Mouse (Mus musculus) lung, embryonic 14.5 days (tissue): Measurements from ENCODE around the gene Pole4. TPM values are rescaled to one million over a fixed set of nuclear protein-coding genes. Genes with fewer than 3 reads are reported as not detected.
"Not testable (repeated sequence)": the region's sequence is repeated elsewhere in the genome, so short reads cannot be mapped to it uniquely, and the experiment has no call there.

Experiments
- ATAC-seq: fragments of 200-750 bp; cut with Nextera tagmentation; 2 replicates; pipeline ENCODE4 v1.8.0; 2017; ENCODE audit warnings: mild to moderate bottlenecking, moderate TSS enrichment, moderate library complexity; ENCODE audit not compliant: insufficient read depth
- DNase-seq: peaks from one replicate; pipeline ENCODE4 v3.0.0-alpha.2; 2015
- H3K27ac ChIP-seq: fragments of 300-500 bp; sonication (generic); 2 replicates; pipeline ENCODE4 v1.5.1; 2014; ENCODE audit warnings: low read depth, mild to moderate bottlenecking, moderate library complexity
- H3K27me3 ChIP-seq: fragments of 300-500 bp; sonication (generic); 2 replicates; pipeline ENCODE4 v1.6.1; 2014; ENCODE audit warnings: low read length, control low read depth; ENCODE audit not compliant: insufficient read depth
- H3K36me3 ChIP-seq: fragments of 300-500 bp; sonication (generic); 2 replicates; pipeline ENCODE4 v1.6.1; 2014; ENCODE audit warnings: control low read depth; ENCODE audit not compliant: insufficient read depth
- H3K4me1 ChIP-seq: fragments of 300-500 bp; sonication (generic); 2 replicates; pipeline ENCODE4 v1.6.1; 2014; ENCODE audit warnings: antibody characterized with exemption, control low read depth; ENCODE audit not compliant: insufficient read depth
- H3K4me2 ChIP-seq: fragments of 300-500 bp; sonication (generic); 2 replicates; pipeline ENCODE4 v1.6.1; 2014; ENCODE audit warnings: mild to moderate bottlenecking
- H3K4me3 ChIP-seq: fragments of 300-500 bp; sonication (generic); 2 replicates; pipeline ENCODE4 v1.5.1; 2014; ENCODE audit warnings: low read depth, low read length
- H3K9ac ChIP-seq: fragments of 300-500 bp; sonication (generic); 2 replicates; pipeline ENCODE4 v1.6.1; 2014
- H3K9me3 ChIP-seq: fragments of 300-500 bp; sonication (generic); 2 replicates; pipeline ENCODE4 v1.6.1; 2016; ENCODE audit warnings: low read depth, low read length, control low read depth
- CTCF ChIP-seq: IDR thresholded peaks from 2 replicates; pipeline ENCODE4 v1.5.1; 2016; ENCODE audit warnings: antibody characterized with exemption, low read depth
- WGBS: fragments of 180-500 bp; shearing (Covaris S2); extraction: QIAGEN DNeasy Blood & Tissue Kit; methylation state at CpG from one replicate; pipeline ENCODE4 v1.1.7; 2014; 5-methylcytosine and 5-hydroxymethylcytosine counted together
- polyA plus RNA-seq: library from polyadenylated mRNA; unstranded; fragments of >200 nt; fragmentation: Nextera tagmentation; extraction: Ambion mirVana; gene quantifications from 2 replicates; pipeline ENCODE4 v1.2.1, GENCODE M21; 2014

The Pole4 gene
- polyA plus RNA-seq, 1 experiment from 2014 or later = 119 TPM

DNA sequence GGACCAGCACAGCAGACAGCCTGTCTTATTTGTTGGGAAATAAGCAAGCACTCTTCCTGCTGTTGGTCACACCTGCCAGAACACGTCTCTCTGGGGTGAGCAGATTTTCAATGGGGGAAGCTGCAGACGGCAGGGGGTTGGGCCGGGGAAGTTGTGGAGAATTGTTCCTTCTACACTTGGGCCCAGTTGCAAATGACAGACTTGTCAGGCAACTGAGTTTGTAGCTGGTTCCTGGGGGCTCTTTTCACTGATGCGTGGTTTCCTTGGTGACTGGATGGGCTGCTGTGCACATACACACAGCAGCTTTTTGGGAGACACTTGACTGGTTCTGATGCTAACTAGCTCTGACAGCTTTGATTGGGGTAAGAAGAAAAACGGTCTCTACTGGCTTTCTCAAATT is 5.3 kb downstream of the Pole4 start:
- TF ChIP-seq CTCF = no peak
- H3K4me2 ChIP-seq = no peak overlapping the region
- WGBS = 43% methylated on average over 5 of the region's 5 CpGs
- H3K9me3 ChIP-seq = no peaks in the 10 kb centered on the region
- no peaks in the 10 kb centered on the region for H3K36me3 ChIP-seq
- H3K4me3 ChIP-seq = no peak overlapping the region
- H3K9ac ChIP-seq = no peak overlapping the region
- DNase-seq (no peak), ATAC-seq (no peak)
- H3K4me1 ChIP-seq = no peaks in the 10 kb centered on the region; the same call in 1 of the 2 replicates
- H3K27ac ChIP-seq = no peak overlapping the region
- H3K27me3 ChIP-seq = no peaks in the 10 kb centered on the region

DNA sequence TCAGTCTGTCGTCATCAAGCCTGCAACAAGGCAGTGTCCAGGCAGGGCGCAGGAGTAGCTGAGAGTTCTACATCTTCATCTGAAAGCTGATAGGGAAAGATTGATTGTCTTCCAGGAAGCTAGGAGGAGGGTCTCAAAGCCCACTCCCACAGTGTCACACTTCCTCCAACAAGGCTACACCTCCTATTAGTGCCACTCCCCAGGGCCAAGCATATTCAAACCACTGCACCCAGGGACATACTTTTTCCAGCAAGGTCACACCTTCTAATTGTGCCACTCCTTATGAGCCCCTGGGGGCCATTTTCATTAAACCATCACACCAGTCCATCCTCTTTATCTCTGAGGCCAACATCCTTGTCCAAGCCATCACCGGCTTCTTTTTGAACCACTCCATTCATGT is 8.4 kb downstream of the Pole4 start:
- WGBS = 78% methylated on average over 3 of the region's 3 CpGs

GRCm38 (mm10) chr6:82694668-82695067 is 10.5 kb downstream of the Pole4 start:
- TF ChIP-seq CTCF = no peak
- no peak overlapping the region for H3K4me3 ChIP-seq
- no peak overlapping the region for H3K27ac ChIP-seq
- H3K4me1 ChIP-seq = peaks cover 3% of the 10 kb centered on the region; the same call in 1 of the 2 replicates
- 0 out of 2 replicates have a peak overlapping the region, but pooled peaks have one; percentile 15 for H3K4me2 ChIP-seq
- DNase-seq = peak; percentile 13
- H3K9me3 ChIP-seq = no peaks in the 10 kb centered on the region
- ATAC-seq = no peak
- no peaks in the 10 kb centered on the region for H3K27me3 ChIP-seq
- WGBS = 51% methylated on average over 13 of the region's 13 CpGs
- no peaks in the 10 kb centered on the region for H3K36me3 ChIP-seq
- no peak overlapping the region for H3K9ac ChIP-seq

More for the DNA sequence above, 8.4 kb downstream of the Pole4 start:
- ATAC-seq = no peak
- no peak overlapping the region for H3K4me3 ChIP-seq
- H3K9me3 ChIP-seq = no peaks in the 10 kb centered on the region
- no peak for DNase-seq
- H3K9ac ChIP-seq = no peak overlapping the region
- no peak for TF ChIP-seq CTCF
- peaks cover 3% of the 10 kb centered on the region; the same call in 1 of the 2 replicates for H3K4me1 ChIP-seq
- H3K4me2 ChIP-seq = no peak overlapping the region
- no peak overlapping the region for H3K27ac ChIP-seq
- H3K36me3 ChIP-seq = no peaks in the 10 kb centered on the region
- H3K27me3 ChIP-seq = no peaks in the 10 kb centered on the region

DNA sequence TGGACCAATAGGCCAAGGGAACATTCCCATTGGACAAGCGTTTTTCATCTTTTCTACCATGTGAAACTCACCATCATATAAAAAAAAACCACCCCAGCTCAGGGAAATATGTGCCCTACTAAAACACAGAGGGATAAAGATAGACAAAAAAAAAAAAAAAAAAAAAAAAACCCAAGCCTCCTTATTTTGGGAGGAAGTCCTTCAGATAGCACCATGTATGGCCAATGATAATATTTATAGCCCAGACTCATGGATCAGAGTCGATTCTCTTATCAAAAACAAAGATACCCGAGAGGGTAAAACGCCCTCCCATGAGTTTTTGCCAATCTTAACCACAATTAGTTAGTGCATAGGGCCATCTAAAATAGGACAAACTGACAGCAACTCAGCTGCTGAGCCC is 15.7 kb downstream of the Pole4 start:
- WGBS = 70% methylated on average over 4 of the region's 4 CpGs
- Histone ChIP-seq H3K9me3 (no peaks in the 10 kb centered on the region), H3K27ac (no peak overlapping the region), H3K27me3 (no peaks in the 10 kb centered on the region), H3K4me2 (no peak overlapping the region), H3K4me1 (no peaks in the 10 kb centered on the region), H3K9ac (no peak overlapping the region), H3K36me3 (no peaks in the 10 kb centered on the region), H3K4me3 (no peak overlapping the region)
- ATAC-seq = no peak
- no peak for DNase-seq
- TF ChIP-seq CTCF = no peak

- H3K4me2 ChIP-seq, ATAC-seq, H3K36me3 ChIP-seq, H3K9ac ChIP-seq, H3K27ac ChIP-seq, DNase-seq, H3K27me3 ChIP-seq, H3K4me1 ChIP-seq, H3K4me3 ChIP-seq, H3K9me3 ChIP-seq: not testable (repeated sequence)
- WGBS = 54% methylated on average over 5 of the region's 5 CpGs
These were observed 16.6 kb downstream of the Pole4 start for GRCm38 (mm10) chr6:82688586-82688985.

GRCm38 (mm10) chr6:82684136-82684535 is 21.0 kb downstream of the Pole4 start:
- no peak overlapping the region for H3K27ac ChIP-seq
- no peaks in the 10 kb centered on the region for H3K36me3 ChIP-seq
- no peak overlapping the region for H3K9ac ChIP-seq
- DNase-seq (no peak), ATAC-seq (no peak)
- H3K4me2 ChIP-seq = no peak overlapping the region
- no peak for TF ChIP-seq CTCF
- no peaks in the 10 kb centered on the region for H3K27me3 ChIP-seq
- no peaks in the 10 kb centered on the region for H3K9me3 ChIP-seq
- H3K4me1 ChIP-seq = no peaks in the 10 kb centered on the region
- no peak overlapping the region for H3K4me3 ChIP-seq

- not testable (repeated sequence) for DNase-seq
- WGBS = 72% methylated on average over 2 of the region's 2 CpGs
These were observed 25.9 kb downstream of the Pole4 start for GRCm38 (mm10) chr6:82679286-82679685.

GRCm38 (mm10) chr6:82677629-82678028 is 27.5 kb downstream of the Pole4 start:
- ATAC-seq, H3K27me3 ChIP-seq, H3K9me3 ChIP-seq, H3K9ac ChIP-seq, H3K36me3 ChIP-seq, H3K27ac ChIP-seq, H3K4me3 ChIP-seq, H3K4me1 ChIP-seq, DNase-seq, H3K4me2 ChIP-seq: not testable (repeated sequence)
- WGBS = 75% methylated on average over 3 of the region's 3 CpGs

More at GRCm38 (mm10) chr6:82679286-82679685, 25.9 kb downstream of the Pole4 start:
- H3K9me3 ChIP-seq, H3K27ac ChIP-seq, H3K4me1 ChIP-seq, H3K4me2 ChIP-seq, H3K9ac ChIP-seq, ATAC-seq, H3K27me3 ChIP-seq, H3K36me3 ChIP-seq, H3K4me3 ChIP-seq: not testable (repeated sequence)
